Mouse (Mus musculus) embryonic fibroblast, embryonic 13.5 days (primary cell): ENCODE data around the gene Chrm4.

Source experiments
- CTCF ChIP-seq: IDR thresholded peaks from 2 replicates; pipeline ENCODE4 v1.5.1; 2011; ENCODE audit warnings: mild to moderate bottlenecking, control low read depth, low read length, moderate library complexity, borderline replicate concordance; ENCODE audit not compliant: insufficient read depth
- POLR2A ChIP-seq: IDR thresholded peaks from 2 replicates; pipeline ENCODE4 v1.6.1; 2011; ENCODE audit warnings: low read depth, mild to moderate bottlenecking, control low read depth, low read length, moderate library complexity

DNA sequence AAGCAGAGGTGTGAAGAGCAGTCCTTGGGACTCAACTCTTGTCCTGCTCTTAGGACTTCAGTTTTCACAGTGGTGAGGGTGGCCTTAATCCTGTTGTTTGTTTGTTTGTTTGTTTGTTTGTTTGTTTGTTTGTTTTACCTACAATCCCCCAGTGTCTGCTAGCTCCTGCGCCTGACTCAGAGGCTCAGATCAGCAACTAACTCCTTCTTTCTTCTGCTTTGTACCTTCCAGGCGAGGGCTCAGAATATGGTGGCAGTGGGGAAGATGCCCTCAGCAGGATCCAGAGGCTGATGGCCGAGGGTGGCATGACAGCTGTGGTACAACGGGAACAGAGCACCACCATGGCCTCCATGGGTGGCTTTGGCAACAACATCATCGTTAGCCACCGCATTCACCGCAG, 10.0 kb upstream of the Chrm4 start:
- no peak for TF ChIP-seq POLR2A
- TF ChIP-seq CTCF = no peak
